Mouse (Mus musculus): ENCODE measurements around the gene Tubb2a. TPM values are rescaled to one million over a fixed set of nuclear protein-coding genes. Genes with fewer than 3 reads are reported as not detected.
A peak's percentile ranks its signal among the peaks of the same experiment; 100 is the strongest.

Tubb2a gene
- polyA plus RNA-seq, 1 experiment = 1,313 TPM

DNA sequence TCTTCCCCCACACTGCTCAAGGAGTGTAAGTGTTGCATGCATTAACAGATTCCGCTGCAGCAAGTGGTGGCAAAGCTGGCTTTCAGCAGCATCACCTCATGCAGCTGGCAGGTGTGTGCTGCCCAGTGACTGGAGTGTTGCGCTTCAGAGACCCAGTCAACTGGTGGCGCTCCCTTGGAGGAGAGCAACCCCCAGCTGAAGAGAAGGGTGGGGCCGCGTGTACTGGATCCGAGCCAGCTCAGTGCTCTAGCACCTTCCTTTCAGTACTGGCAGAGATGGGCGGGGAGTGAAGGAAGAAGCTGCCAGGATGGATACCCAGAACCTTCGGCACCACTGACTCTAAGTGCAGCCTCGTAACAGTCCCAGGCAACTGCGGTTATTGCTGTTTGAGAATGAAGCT, 15.3 kb downstream of the Tubb2a start:
- no peak for TF ChIP-seq POLR2A (IDR thresholded peaks at IDR 0.05; ENCODE audit: extremely low read depth, insufficient read depth, low read length)
- TF ChIP-seq CTCF (IDR thresholded peaks at IDR 0.05; ENCODE audit: extremely low read depth, insufficient read depth, low read length) = no peak
- no peak overlapping the region for H3K27ac ChIP-seq (ENCODE audit: insufficient read depth, low read length)
- peaks cover 2% of the 10 kb centered on the region; the same call in 1 of the 2 replicates for H3K4me1 ChIP-seq (ENCODE audit: control insufficient read depth, insufficient read depth, low read length)
- H3K4me3 ChIP-seq (ENCODE audit: insufficient read depth, low read length) = no peak overlapping the region

DNA sequence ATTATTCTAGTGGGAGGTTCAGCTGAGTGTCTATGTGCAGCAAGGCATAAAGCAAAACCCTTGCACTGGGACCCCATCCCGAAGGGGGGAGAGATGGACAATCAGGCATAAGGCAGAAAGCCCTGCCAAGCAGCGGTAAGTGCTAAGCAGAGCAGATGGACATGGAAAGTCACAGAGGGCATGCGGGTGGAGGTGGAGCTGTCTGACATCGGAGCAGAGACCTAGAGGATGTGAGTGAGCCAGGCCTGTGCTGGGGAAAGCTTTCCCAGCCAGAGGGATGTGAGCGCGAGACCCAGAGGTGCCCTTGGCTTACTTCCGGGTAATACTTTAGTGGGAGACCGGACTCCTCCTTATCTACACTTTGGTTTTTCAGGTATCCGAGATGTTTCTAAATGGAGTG, 17.7 kb downstream of the Tubb2a start:
- TF ChIP-seq CTCF (IDR thresholded peaks at IDR 0.05; ENCODE audit: extremely low read depth, insufficient read depth, low read length) (no peak), POLR2A (IDR thresholded peaks at IDR 0.05; ENCODE audit: extremely low read depth, insufficient read depth, low read length) (no peak)

GRCm38 (mm10) chr13:34057252-34057651, 20.6 kb downstream of the Tubb2a start:
- Histone ChIP-seq H3K4me3 (ENCODE audit: insufficient read depth, low read length) (no peak overlapping the region), H3K27ac (ENCODE audit: insufficient read depth, low read length) (no peak overlapping the region), H3K4me1 (ENCODE audit: control insufficient read depth, insufficient read depth, low read length) (no peaks in the 10 kb centered on the region)
- TF ChIP-seq CTCF (IDR thresholded peaks at IDR 0.05; ENCODE audit: extremely low read depth, insufficient read depth, low read length) (no peak), POLR2A (IDR thresholded peaks at IDR 0.05; ENCODE audit: extremely low read depth, insufficient read depth, low read length) (no peak)

More for the DNA sequence above, 17.7 kb downstream of the Tubb2a start:
- Histone ChIP-seq H3K4me1 (ENCODE audit: control insufficient read depth, insufficient read depth, low read length) (no peaks in the 10 kb centered on the region), H3K4me3 (ENCODE audit: insufficient read depth, low read length) (no peak overlapping the region), H3K27ac (ENCODE audit: insufficient read depth, low read length) (no peak overlapping the region)

DNA sequence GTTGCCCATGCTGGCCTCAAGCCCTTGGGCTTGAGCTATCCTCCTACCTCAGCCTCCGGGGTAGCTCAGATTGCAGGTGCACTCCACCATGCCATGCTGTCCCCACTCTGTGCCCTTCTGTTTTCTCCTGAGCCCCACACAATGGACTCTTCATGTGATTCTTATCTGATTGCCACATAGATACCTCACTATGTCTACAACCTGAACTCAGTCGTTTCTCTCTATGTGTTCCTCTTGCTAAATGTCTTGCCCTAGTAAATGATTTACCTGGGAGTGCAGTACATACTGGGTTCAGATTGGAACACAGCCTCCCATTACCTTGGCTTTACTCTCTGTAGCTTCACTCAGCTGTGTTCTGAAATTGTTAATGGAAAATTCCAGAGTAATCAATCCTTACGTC, 22.8 kb downstream of the Tubb2a start:
- no peak overlapping the region for H3K4me3 ChIP-seq (ENCODE audit: insufficient read depth, low read length)
- no peak overlapping the region for H3K27ac ChIP-seq (ENCODE audit: insufficient read depth, low read length)
- TF ChIP-seq POLR2A (IDR thresholded peaks at IDR 0.05; ENCODE audit: extremely low read depth, insufficient read depth, low read length) (no peak), CTCF (IDR thresholded peaks at IDR 0.05; ENCODE audit: extremely low read depth, insufficient read depth, low read length) (no peak)
- peaks cover 4% of the 10 kb centered on the region for H3K4me1 ChIP-seq (ENCODE audit: control insufficient read depth, insufficient read depth, low read length)

DNA sequence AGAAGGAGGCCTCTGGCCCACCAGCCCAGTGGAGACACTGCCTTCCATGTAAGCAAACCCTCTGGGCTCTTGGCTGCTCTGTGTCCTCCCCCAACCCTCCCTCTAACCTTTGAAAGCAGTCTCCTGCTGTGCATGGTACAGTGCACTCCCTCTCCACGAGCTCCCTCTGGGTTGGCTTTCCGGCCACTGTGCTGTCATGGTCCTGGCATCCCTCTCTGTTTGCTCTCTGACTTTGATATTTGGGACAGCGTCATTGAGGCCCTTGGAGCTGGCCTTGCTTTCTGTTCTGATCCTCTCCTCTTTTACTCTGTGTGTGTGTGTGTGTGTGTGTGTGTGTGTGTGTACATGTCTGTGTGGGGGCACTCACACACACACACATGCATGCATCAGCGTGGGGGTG, 23.4 kb downstream of the Tubb2a start:
- Histone ChIP-seq H3K4me3 (ENCODE audit: insufficient read depth, low read length) (no peak overlapping the region), H3K4me1 (ENCODE audit: control insufficient read depth, insufficient read depth, low read length) (peaks cover 4% of the 10 kb centered on the region), H3K27ac (ENCODE audit: insufficient read depth, low read length) (no peak overlapping the region)
- no peak for TF ChIP-seq POLR2A (IDR thresholded peaks at IDR 0.05; ENCODE audit: extremely low read depth, insufficient read depth, low read length)
- TF ChIP-seq CTCF (IDR thresholded peaks at IDR 0.05; ENCODE audit: extremely low read depth, insufficient read depth, low read length) = no peak

- Histone ChIP-seq H3K4me3 (ENCODE audit: insufficient read depth, low read length) (no peak overlapping the region), H3K27ac (ENCODE audit: insufficient read depth, low read length) (no peak overlapping the region), H3K4me1 (ENCODE audit: control insufficient read depth, insufficient read depth, low read length) (peaks cover 4% of the 10 kb centered on the region)
- no peak for TF ChIP-seq CTCF (IDR thresholded peaks at IDR 0.05; ENCODE audit: extremely low read depth, insufficient read depth, low read length)
- no peak for TF ChIP-seq POLR2A (IDR thresholded peaks at IDR 0.05; ENCODE audit: extremely low read depth, insufficient read depth, low read length)
Measured at GRCm38 (mm10) chr13:34053673-34054282, 24.0 kb downstream of the Tubb2a start.

- no peak overlapping the region for H3K27ac ChIP-seq (ENCODE audit: insufficient read depth, low read length)
- no peak overlapping the region for H3K4me3 ChIP-seq (ENCODE audit: insufficient read depth, low read length)
- peaks cover 4% of the 10 kb centered on the region for H3K4me1 ChIP-seq (ENCODE audit: control insufficient read depth, insufficient read depth, low read length)
- TF ChIP-seq POLR2A (IDR thresholded peaks at IDR 0.05; ENCODE audit: extremely low read depth, insufficient read depth, low read length) (no peak), CTCF (IDR thresholded peaks at IDR 0.05; ENCODE audit: extremely low read depth, insufficient read depth, low read length) (no peak)
Measured at GRCm38 (mm10) chr13:34051692-34052091, 26.1 kb downstream of the Tubb2a start.

- Histone ChIP-seq H3K27ac (ENCODE audit: insufficient read depth, low read length) (no peak overlapping the region), H3K4me3 (ENCODE audit: insufficient read depth, low read length) (no peak overlapping the region), H3K4me1 (ENCODE audit: control insufficient read depth, insufficient read depth, low read length) (peaks cover 4% of the 10 kb centered on the region)
- TF ChIP-seq CTCF (IDR thresholded peaks at IDR 0.05; ENCODE audit: extremely low read depth, insufficient read depth, low read length) (no peak), POLR2A (IDR thresholded peaks at IDR 0.05; ENCODE audit: extremely low read depth, insufficient read depth, low read length) (no peak)
Measured at GRCm38 (mm10) chr13:34050479-34050878, 27.3 kb downstream of the Tubb2a start.

- Histone ChIP-seq H3K4me1 (ENCODE audit: control insufficient read depth, insufficient read depth, low read length) (peaks cover 4% of the 10 kb centered on the region), H3K27ac (ENCODE audit: insufficient read depth, low read length) (no peak overlapping the region), H3K4me3 (ENCODE audit: insufficient read depth, low read length) (no peak overlapping the region)
- TF ChIP-seq POLR2A (IDR thresholded peaks at IDR 0.05; ENCODE audit: extremely low read depth, insufficient read depth, low read length) (no peak), CTCF (IDR thresholded peaks at IDR 0.05; ENCODE audit: extremely low read depth, insufficient read depth, low read length) (no peak)
Measured at GRCm38 (mm10) chr13:34047526-34047925, 30.3 kb downstream of the Tubb2a start.

GRCm38 (mm10) chr13:34046421-34047012, 31.3 kb downstream of the Tubb2a start:
- Histone ChIP-seq H3K27ac (ENCODE audit: insufficient read depth, low read length) (no peak overlapping the region), H3K4me1 (ENCODE audit: control insufficient read depth, insufficient read depth, low read length) (peaks cover 4% of the 10 kb centered on the region), H3K4me3 (ENCODE audit: insufficient read depth, low read length) (no peak overlapping the region)
- TF ChIP-seq POLR2A (IDR thresholded peaks at IDR 0.05; ENCODE audit: extremely low read depth, insufficient read depth, low read length) (no peak), CTCF (IDR thresholded peaks at IDR 0.05; ENCODE audit: extremely low read depth, insufficient read depth, low read length) (peak; percentile 94)
